Mouse (Mus musculus): ENCODE data around the gene Disp2.

Gene Disp2

GRCm38 (mm10) chr2:118759828-118760227, 19.7 kb upstream of the Disp2 start:
- DNase-seq (ENCODE audit: low spot score in 2 of 2): no peak

- no peak for DNase-seq (ENCODE audit: low spot score in 2 of 2)
Observed at GRCm38 (mm10) chr2:118760311-118761025, 19.1 kb upstream of the Disp2 start.

GRCm38 (mm10) chr2:118761358-118761757, 18.2 kb upstream of the Disp2 start:
- no peak for DNase-seq (ENCODE audit: low spot score in 2 of 2)

- peak; percentile 79 to 80 for DNase-seq (ENCODE audit: low spot score in 2 of 2)
Observed at GRCm38 (mm10) chr2:118761906-118762783, 17.4 kb upstream of the Disp2 start, which contains the start of gene Ccdc9b. Gene Ccdc9b (minus strand): TSS chr2:118762661.

GRCm38 (mm10) chr2:118762784-118763148, 16.8 kb upstream of the Disp2 start:
- DNase-seq (ENCODE audit: low spot score in 2 of 2): no peak

GRCm38 (mm10) chr2:118763469-118763868, 16.1 kb upstream of the Disp2 start:
- no peak for DNase-seq (ENCODE audit: low spot score in 2 of 2)

- DNase-seq (ENCODE audit: low spot score in 2 of 2): no peak
Observed at GRCm38 (mm10) chr2:118764094-118764831, 15.3 kb upstream of the Disp2 start.

- no peak for DNase-seq (ENCODE audit: low spot score in 2 of 2)
Observed at GRCm38 (mm10) chr2:118764875-118765274, 14.6 kb upstream of the Disp2 start.

- DNase-seq (ENCODE audit: low spot score in 2 of 2): no peak
Observed at GRCm38 (mm10) chr2:118766041-118767033, 13.2 kb upstream of the Disp2 start.

- no peak for DNase-seq (ENCODE audit: low spot score in 2 of 2)
Observed at GRCm38 (mm10) chr2:118772158-118772874, 7.2 kb upstream of the Disp2 start, which contains the start of gene Phgr1. Gene Phgr1 (plus strand): TSS chr2:118772769.

GRCm38 (mm10) chr2:118774536-118774935, 5.0 kb upstream of the Disp2 start:
- DNase-seq (ENCODE audit: low spot score in 2 of 2): no peak

- DNase-seq (ENCODE audit: low spot score in 2 of 2): no peak
Observed at GRCm38 (mm10) chr2:118775396-118775795, 4.1 kb upstream of the Disp2 start.

GRCm38 (mm10) chr2:118775846-118776245, 3.7 kb upstream of the Disp2 start:
- peak in 1 of 2 experiments; percentile 48 for DNase-seq (ENCODE audit: low spot score in 2 of 2)

- no peak for DNase-seq (ENCODE audit: low spot score in 2 of 2)
Observed at GRCm38 (mm10) chr2:118776295-118776694, 3.2 kb upstream of the Disp2 start.

- no peak for DNase-seq (ENCODE audit: low spot score in 2 of 2)
Observed at GRCm38 (mm10) chr2:118778418-118778817, 1.1 kb upstream of the Disp2 start.

- DNase-seq (ENCODE audit: low spot score in 2 of 2): no peak
Observed at GRCm38 (mm10) chr2:118779065-118779464, 454 bp upstream of the Disp2 start.

GRCm38 (mm10) chr2:118781115-118781514, 1.6 kb downstream of the Disp2 start:
- DNase-seq (ENCODE audit: low spot score in 2 of 2): no peak

GRCm38 (mm10) chr2:118782303-118782702, 2.8 kb downstream of the Disp2 start:
- DNase-seq (ENCODE audit: low spot score in 2 of 2): no peak

GRCm38 (mm10) chr2:118783093-118783492, 3.6 kb downstream of the Disp2 start:
- no peak for DNase-seq (ENCODE audit: low spot score in 2 of 2)

GRCm38 (mm10) chr2:118783663-118784062, 4.1 kb downstream of the Disp2 start:
- no peak for DNase-seq (ENCODE audit: low spot score in 2 of 2)
